Mouse (Mus musculus) cerebellum, adult 11 months (tissue): ENCODE results near the gene Cd79b.

ENCODE experiments used
- DNase-seq: peaks from one replicate; pipeline ENCODE4 v3.0.0; 2022

Cd79b gene

GRCm38 (mm10) chr11:106317801-106318200 lies 3.2 kb upstream of the Cd79b start:
- DNase-seq, result no peak

- no peak for DNase-seq
These were observed 1.9 kb upstream of the Cd79b start for GRCm38 (mm10) chr11:106316416-106316815.

GRCm38 (mm10) chr11:106313533-106313932 lies 1.0 kb downstream of the Cd79b start:
- no peak for DNase-seq

GRCm38 (mm10) chr11:106310123-106310522 lies 4.4 kb downstream of the Cd79b start:
- no peak for DNase-seq

- DNase-seq, result no peak
These were observed 6.4 kb downstream of the Cd79b start for GRCm38 (mm10) chr11:106308162-106308561.

- no peak for DNase-seq
These were observed 7.1 kb downstream of the Cd79b start for GRCm38 (mm10) chr11:106307432-106307831.

- no peak for DNase-seq
These were observed 7.8 kb downstream of the Cd79b start for GRCm38 (mm10) chr11:106306758-106307157.

GRCm38 (mm10) chr11:106306065-106306385 lies 8.5 kb downstream of the Cd79b start:
- DNase-seq, result no peak

GRCm38 (mm10) chr11:106305348-106306064 lies 9.1 kb downstream of the Cd79b start:
- DNase-seq, result no peak

GRCm38 (mm10) chr11:106302634-106303033 lies 11.9 kb downstream of the Cd79b start:
- peak; percentile 44 for DNase-seq

- no peak for DNase-seq
These were observed 12.8 kb downstream of the Cd79b start, which contains the start of gene Gh for GRCm38 (mm10) chr11:106301765-106302164. Gh (minus strand) TSS chr11:106301865.

GRCm38 (mm10) chr11:106291861-106292260 lies 22.7 kb downstream of the Cd79b start:
- DNase-seq, result peak; percentile 83

GRCm38 (mm10) chr11:106290376-106290775 lies 24.2 kb downstream of the Cd79b start:
- no peak for DNase-seq

- peak; percentile 91 for DNase-seq
These were observed 25.2 kb downstream of the Cd79b start for GRCm38 (mm10) chr11:106289369-106289768.

- DNase-seq, result peak; percentile 82
These were observed 27.6 kb downstream of the Cd79b start for GRCm38 (mm10) chr11:106286987-106287386.

- peak; percentile 43 for DNase-seq
These were observed 28.4 kb downstream of the Cd79b start for GRCm38 (mm10) chr11:106286206-106286605.

GRCm38 (mm10) chr11:106284126-106284525 lies 30.4 kb downstream of the Cd79b start:
- no peak for DNase-seq

- peak; percentile 48 for DNase-seq
These were observed 31.2 kb downstream of the Cd79b start for GRCm38 (mm10) chr11:106283371-106283770.

- DNase-seq, result no peak
These were observed 32.1 kb downstream of the Cd79b start for GRCm38 (mm10) chr11:106282452-106282851.

- peak; percentile 93 for DNase-seq
These were observed 38.1 kb downstream of the Cd79b start, which contains the start of gene Tcam1 for GRCm38 (mm10) chr11:106276454-106276853. Tcam1 (plus strand) TSS chr11:106276672.

- peak; percentile 38 for DNase-seq
These were observed 39.6 kb downstream of the Cd79b start for GRCm38 (mm10) chr11:106274971-106275411.

GRCm38 (mm10) chr11:106274374-106274773 lies 40.2 kb downstream of the Cd79b start:
- no peak for DNase-seq

GRCm38 (mm10) chr11:106273811-106274210 lies 40.8 kb downstream of the Cd79b start:
- no peak for DNase-seq

GRCm38 (mm10) chr11:106273311-106273684 lies 41.3 kb downstream of the Cd79b start:
- DNase-seq, result no peak
